Comparison of ENCODE assay signal across 27 mouse cellular contexts in genomic region chr6:91205346-91205745, GRCm38 (mm10). TPM values are rescaled to one million over a fixed set of nuclear protein-coding genes. Genes with fewer than 3 reads are reported as not detected.
DNase-seq lines count a peak whose midpoint lies in the region; ATAC-seq lines count a peak whose summit lies in the region.
"Had no signal": no experiment of that assay in that cellular context is flagged by ENCODE, and none has a peak within 500 bp of the region (broad histone marks: within the 10 kb centered on the region; RNA-seq: fewer than 3 reads in every experiment).

No protein-coding gene starts in this region.

- peak overlapping the region; percentile 66 for H3K27ac ChIP-seq in embryonic facial prominence, embryonic 13.5 days
- peak overlapping the region; percentile 60; the same call in 1 of the 2 replicates for H3K27ac ChIP-seq in limb, embryonic 12.5 days
- H3K27ac ChIP-seq: heart, adult 2 months; hindbrain, postnatal 0 days; intestine, embryonic 15.5 days; layer of hippocampus, adult 2 months; liver, embryonic 12.5 days; midbrain, embryonic 12.5 days had no signal

- DNase-seq in ovary, adult 18-20 months (ENCODE audit: low spot score), result peak; percentile 69
- no peak for DNase-seq in ovary, postnatal 10 days (ENCODE audit: low spot score)
- DNase-seq in thymus, postnatal 10 days (ENCODE audit: low spot score in 2 of 2), result no peak
- no peak for DNase-seq in right cerebral cortex, adult 18-20 months
- DNase-seq in neural tube, embryonic 10.5 days (ENCODE audit: extremely low spot score, low spot score), result no peak
- DNase-seq: B cell, adult 2 months; cerebellum, adult 8-10 months; cerebellum, postnatal 25 days; heart, postnatal 10 days; kidney, adult 2 months; kidney, postnatal 36 days; left cerebral cortex, postnatal 4 days; lung, adult 18-20 months; lung, postnatal 4 days had no signal

- no peak overlapping the region for H3K9ac ChIP-seq in embryonic facial prominence, embryonic 13.5 days
- no peak overlapping the region for H3K9ac ChIP-seq in limb, embryonic 12.5 days (replicated peaks)
- H3K9ac ChIP-seq: embryonic facial prominence, embryonic 12.5 days; heart, embryonic 12.5 days; intestine, embryonic 15.5 days; liver, embryonic 12.5 days; midbrain, embryonic 12.5 days had no signal

- H3K4me2 ChIP-seq in embryonic facial prominence, embryonic 13.5 days, result no peak overlapping the region
- H3K4me2 ChIP-seq in limb, embryonic 12.5 days, result no peak overlapping the region
- H3K4me2 ChIP-seq: embryonic facial prominence, embryonic 12.5 days; heart, embryonic 12.5 days; intestine, embryonic 15.5 days; liver, embryonic 12.5 days; midbrain, embryonic 12.5 days had no signal

- WGBS in embryonic facial prominence, embryonic 13.5 days, result 44% methylated on average over 3 of the region's 3 CpGs
- WGBS in limb, embryonic 12.5 days, result 73% methylated on average over 3 of the region's 3 CpGs

- H3K27me3 ChIP-seq in embryonic facial prominence, embryonic 13.5 days, result no peaks in the 10 kb centered on the region
- no peaks in the 10 kb centered on the region for H3K27me3 ChIP-seq in limb, embryonic 12.5 days
- H3K27me3 ChIP-seq: embryonic facial prominence, embryonic 12.5 days; intestine, embryonic 15.5 days had no signal

- no peaks in the 10 kb centered on the region for H3K36me3 ChIP-seq in embryonic facial prominence, embryonic 13.5 days
- no peaks in the 10 kb centered on the region for H3K36me3 ChIP-seq in limb, embryonic 12.5 days
- H3K36me3 ChIP-seq: embryonic facial prominence, embryonic 12.5 days; heart, embryonic 12.5 days; intestine, embryonic 15.5 days; liver, embryonic 12.5 days; midbrain, embryonic 12.5 days had no signal

- H3K4me3 ChIP-seq in embryonic facial prominence, embryonic 13.5 days, result no peak overlapping the region
- H3K4me3 ChIP-seq in limb, embryonic 12.5 days (replicated peaks), result no peak overlapping the region
- H3K4me3 ChIP-seq: embryonic facial prominence, embryonic 12.5 days; heart, adult 2 months; heart, embryonic 12.5 days; intestine, embryonic 15.5 days; layer of hippocampus, adult 2 months; liver, embryonic 12.5 days; midbrain, embryonic 12.5 days had no signal

- H3K4me1 ChIP-seq in embryonic facial prominence, embryonic 13.5 days, result peaks cover 68% of the 10 kb centered on the region
- peaks cover 40% of the 10 kb centered on the region for H3K4me1 ChIP-seq in limb, embryonic 12.5 days (replicated peaks)
- H3K4me1 ChIP-seq: liver, embryonic 12.5 days had no signal

- no peak for ATAC-seq in embryonic facial prominence, embryonic 13.5 days (ENCODE audit: insufficient number of reproducible peaks, insufficient read depth, low FRiP score, low TSS enrichment, low read depth)
- ATAC-seq in limb, embryonic 12.5 days (ENCODE audit: insufficient number of reproducible peaks, insufficient read depth, low FRiP score, low TSS enrichment, low read depth), result no peak
- ATAC-seq: forebrain, embryonic 14.5 days; hindbrain, postnatal 0 days; intestine, embryonic 15.5 days; liver, embryonic 12.5 days; lung, postnatal 0 days had no signal

- H3K9me3 ChIP-seq in embryonic facial prominence, embryonic 13.5 days, result no peaks in the 10 kb centered on the region
- H3K9me3 ChIP-seq in limb, embryonic 12.5 days, result no peaks in the 10 kb centered on the region
- H3K9me3 ChIP-seq: embryonic facial prominence, embryonic 12.5 days; heart, embryonic 12.5 days; intestine, embryonic 15.5 days; liver, embryonic 12.5 days; megakaryocyte, embryonic 14.5 days; midbrain, embryonic 12.5 days had no signal

RNA-seq across cellular contexts. Expression of gene Fbln2, which starts 6.9 kb away (rescaled TPM):
- 298 and 344 TPM in 2 replicates for polyA plus RNA-seq in embryonic facial prominence, embryonic 13.5 days (2015; fragmentation: Nextera tagmentation; extraction: Ambion mirVana)
- polyA plus RNA-seq in limb, embryonic 12.5 days (2016; fragmentation: Nextera tagmentation; extraction: Ambion mirVana), result 126 and 129 TPM in 2 replicates

RNA-seq across cellular contexts. Expression of gene Hdac11, which starts 48.9 kb away (rescaled TPM):
- polyA plus RNA-seq in embryonic facial prominence, embryonic 13.5 days (2015; fragmentation: Nextera tagmentation; extraction: Ambion mirVana), result 12.8 and 15.6 TPM in 2 replicates
- 16.4 and 16.9 TPM in 2 replicates for polyA plus RNA-seq in limb, embryonic 12.5 days (2016; fragmentation: Nextera tagmentation; extraction: Ambion mirVana)
